Mouse (Mus musculus): ENCODE data around the gene Gm10320.

The Gm10320 gene

DNA sequence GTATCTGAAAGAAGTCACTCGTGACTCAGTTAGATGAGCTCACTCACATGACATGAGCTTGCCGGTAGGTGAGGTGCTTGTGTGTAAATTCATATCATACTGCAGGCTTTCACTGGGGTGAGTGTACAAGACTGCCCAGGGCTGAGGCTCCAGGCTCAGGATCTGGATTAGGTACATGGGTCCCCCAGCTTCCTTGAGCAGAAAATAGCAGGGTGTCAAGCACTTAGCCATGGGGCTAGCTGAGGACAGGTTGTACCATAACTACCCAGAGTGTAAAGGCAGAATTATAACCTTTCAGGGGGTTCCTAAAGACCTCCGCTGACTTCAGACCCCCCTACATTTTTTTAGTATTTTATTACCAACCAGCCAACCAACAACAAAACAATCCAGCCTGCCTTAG, at the start of gene Gm10320:
Gm10320 (minus strand) TSS at position 93 of the 400 bp plus-strand sequence.
- no peak for DNase-seq

DNA sequence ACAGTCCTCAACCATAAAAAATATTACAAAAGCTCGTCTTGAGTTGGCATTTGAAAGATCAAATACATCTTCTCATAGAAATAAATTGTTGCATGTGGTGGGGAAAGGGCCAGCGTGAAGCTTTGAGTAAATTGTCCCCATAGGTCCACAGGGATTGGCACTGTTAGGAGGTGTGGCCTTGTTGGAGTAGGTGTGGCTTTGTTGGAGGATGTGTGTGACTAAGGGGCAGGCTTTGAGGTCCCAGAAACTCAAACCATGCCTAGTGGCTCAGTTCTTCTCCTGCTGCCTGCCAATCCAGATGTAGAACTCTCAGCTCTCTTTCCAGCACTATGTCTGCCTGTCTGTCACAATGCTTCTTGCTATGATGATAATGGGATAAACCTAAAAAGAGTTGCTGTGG, 49.8 kb upstream of the Gm10320 start:
- no peak for DNase-seq

DNA sequence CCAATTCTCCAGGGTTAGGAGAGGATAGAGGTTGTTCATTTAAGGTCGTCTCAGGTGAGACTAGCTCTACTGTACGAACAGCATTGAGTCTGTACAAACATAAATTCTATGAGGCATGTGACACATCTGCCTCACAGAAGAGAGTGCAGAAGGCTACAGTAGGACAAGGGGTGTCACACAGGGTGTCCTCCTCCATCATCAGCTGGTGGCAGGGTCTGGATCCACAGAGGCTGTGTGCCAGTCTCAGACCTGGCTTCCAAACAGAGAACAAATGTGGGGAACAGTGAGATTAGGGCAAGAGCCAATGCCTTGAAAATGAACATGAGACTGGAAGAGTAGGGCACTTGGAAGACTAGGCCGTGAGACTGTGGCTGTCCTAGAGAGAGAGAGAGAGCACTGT, 48.4 kb upstream of the Gm10320 start:
- no peak for DNase-seq

DNA sequence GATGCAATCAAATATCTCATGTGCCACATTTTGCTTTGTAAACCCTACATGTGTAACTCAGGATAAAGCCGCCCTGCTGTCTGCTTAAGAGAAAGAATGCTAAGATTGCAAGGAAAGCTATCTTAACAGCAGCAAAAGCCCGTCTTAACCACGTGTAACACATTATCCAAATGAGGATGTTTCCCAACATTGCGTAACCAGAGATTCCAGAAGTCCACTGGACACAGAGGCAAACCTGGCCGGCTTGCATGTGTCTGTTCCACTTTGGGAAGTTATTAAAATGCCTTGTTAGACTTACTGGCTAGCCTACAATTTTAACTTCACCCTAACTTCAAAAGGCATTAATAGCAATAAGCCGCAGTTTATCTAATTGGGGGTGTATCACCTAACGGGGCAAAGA, 47.5 kb upstream of the Gm10320 start:
- no peak for DNase-seq

DNA sequence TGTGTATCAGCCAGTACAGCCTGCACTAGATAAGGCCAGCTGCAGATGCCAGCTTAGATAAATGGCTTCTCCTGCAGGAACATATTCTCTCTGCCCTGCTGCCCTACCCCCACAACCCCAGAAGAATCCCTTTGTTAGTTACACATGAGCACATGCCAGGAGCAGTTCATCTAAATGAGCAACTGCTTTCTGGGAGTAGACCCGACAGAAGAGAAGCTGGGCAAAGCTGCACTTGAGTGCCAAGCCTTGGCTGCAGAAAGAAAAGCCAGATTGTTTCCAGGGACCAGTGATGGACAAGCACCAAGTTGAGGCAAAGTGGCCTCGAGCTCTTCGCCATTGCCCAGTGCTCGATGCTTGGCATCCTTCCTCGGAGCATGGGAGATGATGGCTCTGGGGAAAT, 46.8 kb upstream of the Gm10320 start:
- DNase-seq = no peak

DNA sequence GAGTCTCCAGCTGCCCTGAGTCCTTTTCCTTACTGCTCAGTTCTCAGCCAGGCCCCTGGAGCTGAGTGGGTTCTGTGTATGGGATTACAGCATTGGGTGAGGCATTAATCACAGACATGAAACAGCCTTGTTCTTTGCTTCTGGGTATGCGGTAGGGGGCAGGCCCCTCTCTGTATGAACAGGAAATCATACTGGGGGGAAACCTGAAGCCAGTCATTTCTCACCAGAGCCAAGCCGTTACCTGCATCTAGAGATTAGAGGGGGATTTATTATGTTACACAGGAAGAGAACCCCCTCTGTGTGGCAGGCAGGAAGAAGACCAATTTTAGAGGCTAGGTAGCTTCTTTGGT, 43.1 kb upstream of the Gm10320 start:
- no peak for DNase-seq

DNA sequence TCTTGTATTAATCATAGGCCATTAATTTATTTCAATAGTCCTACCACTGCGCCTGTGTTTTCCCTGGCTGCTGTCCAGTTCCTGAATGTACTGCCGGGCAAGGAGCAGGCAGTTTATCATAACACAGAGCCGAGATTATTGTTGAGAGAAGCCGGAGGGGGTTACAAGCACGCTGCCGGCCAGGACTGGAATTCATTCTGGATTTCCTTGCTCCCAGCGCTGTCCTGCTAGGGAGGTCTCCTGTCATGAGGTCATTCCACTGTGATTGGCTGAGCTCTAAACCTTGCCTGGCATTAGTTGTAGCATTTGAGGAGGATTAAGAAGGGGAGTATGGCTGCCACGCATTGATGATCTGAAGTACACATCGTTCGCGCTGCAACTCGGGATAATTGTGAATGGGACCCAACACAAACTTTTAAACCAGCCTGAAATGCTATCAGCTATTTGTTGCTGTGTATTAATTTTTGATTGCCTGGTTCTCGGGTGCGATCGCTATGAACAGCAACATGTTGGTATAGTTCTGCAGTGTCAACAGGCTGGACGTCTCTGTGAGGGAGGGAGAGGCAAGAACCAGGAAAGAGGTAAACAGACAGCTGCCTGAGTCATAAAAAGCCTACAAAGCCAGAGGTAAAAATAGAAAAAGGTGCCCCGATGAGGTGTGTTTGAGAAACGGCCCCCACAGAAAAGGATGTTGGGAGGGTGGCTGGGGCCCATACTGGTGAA, 42.5 kb upstream of the Gm10320 start:
- DNase-seq = no peak

DNA sequence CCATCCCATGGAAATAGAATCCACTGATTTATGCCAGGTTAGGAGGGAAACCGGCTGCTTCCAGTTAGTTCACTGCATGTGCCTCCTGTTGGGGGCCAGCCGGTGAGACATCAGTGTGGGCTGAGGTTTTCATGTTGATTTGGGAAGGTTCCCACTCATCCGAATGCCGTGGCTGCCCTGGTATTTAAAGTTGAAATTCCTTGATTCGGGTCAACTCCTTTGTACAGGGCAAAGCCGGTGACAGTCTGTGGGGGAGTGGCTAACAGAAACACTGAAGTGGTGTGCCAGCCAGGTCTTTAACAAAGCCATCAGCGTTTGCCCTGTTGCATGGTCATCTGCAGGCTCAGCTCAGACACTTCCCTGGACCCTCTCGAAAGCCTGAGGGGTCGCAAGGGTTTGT, 41.6 kb upstream of the Gm10320 start:
- no peak for DNase-seq

DNA sequence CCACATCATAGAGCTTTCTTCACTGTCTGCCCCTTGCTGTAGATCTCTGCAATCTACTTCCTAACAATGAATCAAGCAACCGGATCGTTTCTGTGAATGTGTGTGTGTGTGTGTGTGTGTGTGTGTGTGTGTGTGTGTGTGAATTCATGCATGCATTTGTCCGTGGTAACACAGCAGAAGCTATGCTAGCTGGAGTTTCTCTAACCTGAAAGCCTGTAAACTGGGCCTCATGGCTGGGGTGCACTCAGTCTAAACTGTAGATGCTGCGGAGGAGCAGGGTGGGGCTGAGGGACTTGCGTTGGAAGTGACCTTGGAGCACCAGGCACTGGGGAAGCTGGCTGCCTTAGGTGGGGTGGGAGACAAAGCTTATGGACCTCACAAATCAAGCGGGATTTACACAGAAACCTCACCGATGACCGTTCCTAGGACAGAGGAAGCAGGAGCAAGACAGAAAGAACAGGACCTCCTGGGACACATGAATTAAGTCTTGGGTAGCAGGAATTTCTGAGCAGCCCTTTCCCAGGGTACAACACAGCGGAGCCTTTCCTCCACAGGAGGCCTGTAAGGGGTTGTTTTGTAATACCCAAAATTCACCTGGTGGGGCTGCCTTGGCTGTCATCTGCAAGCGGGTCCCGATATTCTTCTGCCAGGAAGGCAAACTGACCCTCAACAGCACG, 41.0 kb upstream of the Gm10320 start:
- no peak for DNase-seq

DNA sequence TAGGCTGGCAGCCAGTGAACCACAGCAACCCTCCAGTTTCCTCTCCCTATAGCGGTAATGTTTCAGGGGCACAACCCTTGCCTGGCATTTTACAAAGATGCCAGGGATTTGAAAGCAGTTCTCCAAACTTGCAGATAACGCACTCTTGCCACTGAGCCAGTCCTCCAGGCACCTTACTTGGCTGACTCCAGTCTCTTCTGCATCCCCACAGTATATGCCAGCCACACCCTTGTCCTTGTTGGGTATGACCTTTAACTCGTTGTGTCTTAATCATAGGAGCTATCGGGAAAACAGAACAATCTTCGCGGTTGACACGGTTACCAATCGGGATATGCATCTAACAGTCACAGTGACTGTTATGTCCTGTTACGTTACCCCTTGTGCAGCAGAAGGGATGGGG, 40.2 kb upstream of the Gm10320 start:
- no peak for DNase-seq

DNA sequence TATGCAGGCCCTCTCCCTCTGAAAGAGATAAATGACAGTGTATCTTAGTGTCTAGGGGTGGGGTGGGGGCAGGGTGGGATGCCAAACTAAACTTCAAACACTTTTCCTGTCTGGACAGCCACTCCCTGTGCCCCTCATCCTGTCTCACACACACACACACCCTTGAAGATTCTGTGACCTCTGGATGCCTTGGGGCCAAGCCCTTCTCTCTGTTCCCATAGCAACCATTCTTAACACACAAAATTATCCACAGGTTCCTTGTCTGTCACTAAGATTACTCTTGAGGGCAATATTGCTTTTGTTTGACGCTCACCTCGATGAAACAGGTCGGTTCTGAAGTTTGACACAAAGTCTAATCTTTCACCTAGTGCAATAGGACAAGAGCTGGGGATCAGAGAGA, 39.5 kb upstream of the Gm10320 start:
- DNase-seq = no peak

DNA sequence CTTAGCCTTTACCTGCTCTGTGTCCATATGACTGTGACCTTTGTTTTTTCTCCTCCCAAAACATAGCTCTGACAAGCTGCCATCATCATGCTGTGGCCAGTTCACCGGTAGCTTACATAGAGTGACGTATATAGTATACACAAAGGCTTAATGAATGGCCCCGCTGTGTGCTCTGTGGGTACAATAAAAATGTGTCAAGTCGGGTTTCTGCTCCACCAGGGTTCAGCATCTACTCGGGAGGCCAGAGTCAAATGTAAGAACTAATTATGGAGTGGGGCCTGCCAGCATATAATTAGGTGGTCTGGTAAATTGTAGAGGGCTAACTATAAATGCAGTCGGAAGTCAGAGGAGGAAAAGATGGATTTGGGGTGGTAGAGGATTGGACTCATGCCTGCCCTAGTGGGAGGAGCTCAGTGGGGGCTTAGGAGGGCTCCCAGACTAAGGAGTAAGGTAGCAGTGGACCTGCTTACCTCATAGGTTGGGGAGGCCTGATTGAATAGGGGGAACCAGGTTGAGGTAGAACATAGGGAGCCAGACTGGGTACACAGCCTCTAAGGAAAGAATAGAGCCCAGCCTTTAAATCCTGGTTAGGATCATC, 32.0 kb upstream of the Gm10320 start:
- DNase-seq = no peak

DNA sequence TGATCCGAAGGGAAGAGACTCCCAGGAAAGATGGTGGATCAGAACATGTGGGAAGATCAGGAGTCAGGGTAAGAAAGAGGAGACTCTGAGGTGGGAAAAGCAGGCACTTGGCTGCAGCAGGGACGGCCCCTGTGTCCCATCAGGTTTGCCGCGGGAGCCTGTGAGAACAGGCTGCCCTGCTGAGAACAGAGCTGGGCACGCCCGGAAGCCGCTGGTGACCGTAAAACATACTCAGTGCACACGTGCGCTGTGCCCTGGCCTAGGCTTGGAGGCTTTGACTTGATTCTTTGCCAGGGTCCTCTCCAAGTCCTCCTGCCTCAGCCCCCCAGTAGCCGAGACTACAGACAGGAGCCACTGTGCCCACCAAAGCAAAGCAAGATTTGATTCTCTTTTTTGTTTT, 26.5 kb upstream of the Gm10320 start:
- DNase-seq = no peak

DNA sequence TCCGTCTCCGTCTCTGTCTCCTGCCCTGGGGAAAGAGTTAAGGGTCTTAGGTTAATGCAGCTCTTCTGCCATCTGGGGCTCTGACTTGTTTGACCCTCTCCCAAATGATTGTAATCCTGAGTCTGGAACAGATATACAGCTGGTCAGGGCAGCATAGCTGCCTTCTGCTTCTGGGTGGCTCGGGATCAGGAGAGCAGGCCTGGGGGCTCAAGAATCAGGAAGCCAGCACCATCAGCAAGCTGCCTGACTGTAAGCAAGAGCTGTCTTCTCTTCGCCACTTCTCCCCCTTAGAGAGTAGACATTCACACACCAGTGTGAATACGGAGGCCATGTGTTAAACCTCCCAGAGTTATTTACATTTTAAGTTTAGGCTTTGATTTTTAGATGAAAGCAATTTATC, 25.9 kb upstream of the Gm10320 start:
- DNase-seq = no peak

DNA sequence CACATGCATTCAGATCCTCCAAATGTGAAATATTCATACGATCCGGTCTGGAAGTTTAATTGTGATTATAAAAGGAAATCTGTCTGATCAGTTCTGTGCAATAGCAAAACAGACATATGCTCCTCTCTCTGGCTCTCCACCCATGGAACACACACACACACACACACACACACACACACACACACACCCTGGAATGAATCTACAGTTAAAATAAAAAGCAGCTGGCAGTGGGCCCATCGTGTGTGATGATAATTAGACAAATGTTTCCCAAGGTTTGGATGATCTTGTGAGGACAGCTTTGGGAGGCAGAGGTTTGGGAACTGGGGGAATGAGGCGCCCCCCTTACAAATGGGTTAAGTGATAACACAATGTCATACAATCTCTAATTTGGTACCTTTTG, 25.2 kb upstream of the Gm10320 start:
- no peak for DNase-seq

DNA sequence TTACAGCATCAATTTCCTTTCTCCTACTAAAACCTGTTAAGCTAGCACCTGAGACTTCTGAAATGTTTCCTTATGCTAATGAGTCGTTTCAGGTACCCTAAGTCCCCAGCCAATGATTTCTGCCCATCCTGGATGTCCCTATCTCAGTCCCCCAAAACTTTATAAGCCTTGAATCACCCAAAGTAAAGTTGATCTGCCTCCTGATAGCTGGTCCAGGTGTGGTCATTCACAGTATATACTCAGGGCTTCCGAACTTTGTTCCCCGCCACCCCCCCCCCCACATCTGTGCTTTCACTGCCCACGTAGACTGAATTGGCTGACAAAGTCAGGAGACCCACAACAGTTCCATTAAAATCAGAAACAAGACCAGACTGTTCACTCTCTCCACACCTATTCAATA, 20.3 kb upstream of the Gm10320 start:
- no peak for DNase-seq

DNA sequence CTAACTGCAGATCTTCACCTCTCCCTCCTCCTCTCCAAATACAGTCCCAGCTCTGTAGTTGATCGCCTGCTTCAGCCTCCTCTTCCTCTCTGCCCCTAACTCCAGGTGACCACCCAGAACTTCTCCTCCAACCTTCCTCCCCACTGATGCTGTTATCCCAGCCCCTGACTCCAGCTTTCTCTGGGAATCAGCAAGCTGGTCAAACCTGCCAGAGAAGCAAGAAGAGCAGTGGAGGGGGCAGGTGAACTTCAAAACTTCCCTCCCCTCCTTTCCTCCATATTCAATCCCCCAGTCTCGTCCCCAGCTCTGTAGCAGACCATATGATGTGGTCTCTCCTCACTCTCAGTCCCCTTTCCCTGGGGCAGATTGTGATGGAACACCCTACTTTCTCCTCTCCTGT, 15.9 kb upstream of the Gm10320 start:
- DNase-seq = no peak

DNA sequence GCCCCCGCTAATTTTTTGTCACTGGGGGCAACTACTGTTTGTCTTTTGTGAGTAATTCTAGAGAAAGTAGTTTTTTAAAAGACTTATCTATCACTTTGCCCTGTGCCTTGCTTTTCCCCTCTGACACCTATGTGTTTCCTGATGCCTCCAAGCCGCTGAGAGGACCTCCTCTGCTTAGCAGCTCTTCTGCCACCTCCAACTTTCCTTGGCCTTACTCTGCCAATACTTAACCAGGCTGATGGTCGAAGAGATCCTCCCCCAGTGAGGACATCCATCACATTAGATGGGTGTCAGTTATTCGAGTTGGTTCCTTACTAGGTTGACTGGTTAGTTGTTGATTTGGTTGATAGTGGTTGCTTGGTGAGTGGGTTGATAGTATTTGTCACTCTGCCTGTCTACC, 14.7 kb upstream of the Gm10320 start:
- DNase-seq = no peak

DNA sequence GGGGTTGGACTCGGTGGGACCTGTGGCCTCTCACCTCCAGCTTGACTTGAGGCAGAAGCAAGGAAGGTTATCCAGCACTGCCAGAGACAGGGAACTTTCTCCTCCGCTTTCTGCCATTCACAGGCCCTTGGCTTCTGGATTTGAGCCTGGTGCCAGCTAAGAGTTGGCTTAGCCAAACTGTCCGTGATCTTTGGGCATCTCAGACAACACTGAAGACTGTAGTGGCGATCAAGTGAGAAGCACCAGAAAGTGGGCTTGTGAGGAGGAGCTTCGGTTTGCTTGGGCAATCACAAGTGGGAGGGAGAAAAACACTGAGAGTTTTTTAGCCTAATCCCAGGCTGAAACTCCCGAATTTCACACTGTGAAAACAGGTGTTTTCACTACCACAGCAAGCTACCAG, 14.2 kb upstream of the Gm10320 start:
- no peak for DNase-seq

DNA sequence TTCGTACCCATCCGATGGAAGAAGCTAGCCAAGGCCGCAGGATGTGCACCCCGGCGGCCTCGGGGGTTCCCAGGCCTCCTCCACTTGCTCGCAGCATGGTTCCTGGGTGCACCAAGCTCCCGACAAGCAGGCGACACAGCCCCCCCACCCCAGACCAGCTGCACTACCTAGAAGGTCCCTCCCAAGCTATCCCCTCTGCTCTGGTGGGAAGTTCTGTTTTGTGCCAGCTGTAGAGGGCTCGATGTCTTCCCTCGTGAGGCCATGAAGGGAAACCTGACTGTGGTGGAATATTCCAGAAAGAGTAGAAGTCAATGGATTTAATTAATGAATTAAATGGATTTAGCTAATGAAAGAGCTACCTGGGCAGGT, 13.7 kb upstream of the Gm10320 start:
- no peak for DNase-seq

DNA sequence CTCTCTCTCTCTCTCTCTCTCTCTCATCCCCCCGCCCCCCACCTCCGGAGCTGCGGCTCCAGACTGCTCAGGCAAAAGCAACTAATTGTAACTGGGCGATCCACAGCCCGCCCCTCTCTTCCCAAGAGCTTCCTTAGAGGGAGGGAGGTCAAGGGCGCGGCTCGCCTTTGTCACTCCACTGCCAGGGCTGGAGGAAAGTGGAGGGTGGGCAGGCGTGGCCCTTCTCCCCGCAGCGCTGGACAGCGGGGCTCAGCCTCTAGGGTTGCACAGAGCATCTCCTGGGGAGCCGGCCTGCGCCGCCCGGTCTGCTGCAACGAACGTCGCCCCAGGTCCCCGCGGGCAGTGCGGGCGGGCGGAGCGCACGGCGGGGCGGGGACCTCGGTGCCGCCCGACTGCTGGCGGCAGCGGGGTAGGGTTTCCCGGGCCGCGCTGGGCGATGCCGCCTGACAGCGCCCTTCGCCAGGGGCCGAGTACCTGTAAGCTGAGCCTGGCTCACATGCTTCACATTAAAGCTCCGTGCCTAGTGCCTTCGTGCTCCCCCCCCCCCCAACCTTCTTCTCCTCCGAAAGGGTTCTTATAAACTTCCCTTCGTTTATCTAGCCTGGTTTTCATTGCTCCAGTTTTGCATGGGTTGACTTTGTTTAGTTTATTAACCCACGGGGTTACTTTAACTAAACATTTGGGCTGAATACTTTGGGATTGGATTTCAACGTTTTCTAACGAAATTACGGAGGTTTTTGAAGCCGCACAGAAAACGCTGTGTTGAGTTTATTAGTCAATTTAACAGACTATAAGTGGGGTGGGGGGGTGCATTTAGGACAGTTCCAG, 13.1 kb upstream of the Gm10320 start:
- DNase-seq = no peak

DNA sequence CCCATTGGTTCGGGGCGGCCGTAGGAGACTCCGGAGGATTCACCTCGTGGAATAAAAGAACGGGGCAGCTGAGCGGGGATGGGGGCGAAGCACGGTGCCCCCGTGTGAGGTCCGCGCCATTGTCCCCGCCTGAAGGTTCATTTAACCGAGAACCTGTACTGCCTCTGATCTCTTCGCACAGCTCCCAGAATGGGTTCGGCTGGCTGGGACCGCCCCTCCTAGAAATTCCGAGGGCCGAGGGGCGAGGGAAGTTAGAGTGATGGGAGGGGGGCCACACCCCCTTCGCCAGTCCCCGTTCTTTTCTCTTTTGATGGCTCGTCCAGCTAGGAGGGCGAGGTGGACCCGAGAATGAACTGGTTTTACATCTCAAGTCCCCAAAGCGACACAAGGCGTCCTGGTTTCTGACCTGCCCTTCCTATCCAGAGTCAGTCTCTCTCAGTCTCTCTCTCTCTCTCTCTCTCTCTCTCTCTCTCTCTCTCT, 12.4 kb upstream of the Gm10320 start:
- no peak for DNase-seq

DNA sequence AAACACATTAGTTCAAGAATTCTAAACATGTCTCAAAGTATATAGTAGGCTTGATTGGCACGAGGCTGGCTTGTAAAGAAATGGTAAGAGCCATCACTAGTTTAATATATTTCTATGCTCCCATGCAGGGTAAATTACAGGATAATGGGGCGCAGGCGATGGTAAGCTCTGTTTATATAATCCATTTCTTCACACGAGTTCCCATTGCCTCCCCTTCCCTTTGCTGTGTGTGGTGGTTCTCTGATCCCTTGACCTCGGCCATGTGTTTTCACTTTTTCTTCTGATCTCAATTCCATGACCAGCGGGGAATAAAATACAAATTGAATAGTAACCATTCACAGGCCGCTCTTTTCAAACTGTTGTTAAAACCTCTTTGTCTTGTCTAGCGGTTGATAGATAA, 11.8 kb upstream of the Gm10320 start:
- no peak for DNase-seq
